Mouse (Mus musculus): Measurements from ENCODE around the gene Olfr410.

Olfr410 gene

DNA sequence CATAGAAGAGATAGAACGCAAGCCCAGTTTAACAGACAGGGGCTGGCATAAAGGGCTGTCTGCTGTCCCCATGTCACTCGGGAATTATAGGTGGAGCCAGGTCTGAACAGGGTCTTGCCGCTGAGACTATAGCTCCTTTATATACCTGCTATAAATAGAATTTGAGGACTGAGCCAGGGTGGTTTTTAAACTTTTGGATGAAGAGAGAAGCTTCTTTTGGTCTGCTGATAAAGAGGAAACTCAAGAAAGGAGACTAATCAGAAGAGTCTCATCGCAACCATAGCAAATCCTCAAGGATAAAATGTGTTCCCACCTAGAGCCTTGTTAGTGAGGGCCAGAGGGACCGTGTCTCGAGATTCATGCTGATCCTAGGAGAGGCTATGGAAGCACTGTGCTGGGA lies at the start of gene Olfr410:
Gene Olfr410, minus strand, starts transcription at position 101 of the 400 bp plus-strand sequence.
- no peak for DNase-seq

DNA sequence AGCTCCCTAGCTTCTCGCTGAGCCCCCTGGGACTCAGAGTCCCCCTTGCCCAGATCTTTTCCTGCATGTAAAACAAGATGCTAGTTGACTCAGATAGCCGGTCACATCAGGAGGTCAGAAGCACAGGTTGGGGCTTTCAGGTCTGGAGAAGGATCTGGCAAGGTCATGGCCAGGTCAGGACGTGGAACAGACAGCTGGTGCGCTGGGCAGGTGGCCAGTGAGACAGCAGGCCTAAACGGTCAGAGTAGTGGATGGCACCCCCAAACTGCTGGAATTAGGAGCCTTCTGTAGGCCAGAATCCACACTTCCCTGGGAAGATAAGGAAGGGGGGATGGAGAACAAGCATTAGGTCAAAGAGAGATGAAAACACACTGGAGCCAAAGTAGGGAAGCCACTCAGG lies 49.4 kb upstream of the Olfr410 start:
- DNase-seq: no peak

GRCm38 (mm10) chr11:74385674-74386073 lies 47.8 kb upstream of the Olfr410 start:
- DNase-seq: no peak

DNA sequence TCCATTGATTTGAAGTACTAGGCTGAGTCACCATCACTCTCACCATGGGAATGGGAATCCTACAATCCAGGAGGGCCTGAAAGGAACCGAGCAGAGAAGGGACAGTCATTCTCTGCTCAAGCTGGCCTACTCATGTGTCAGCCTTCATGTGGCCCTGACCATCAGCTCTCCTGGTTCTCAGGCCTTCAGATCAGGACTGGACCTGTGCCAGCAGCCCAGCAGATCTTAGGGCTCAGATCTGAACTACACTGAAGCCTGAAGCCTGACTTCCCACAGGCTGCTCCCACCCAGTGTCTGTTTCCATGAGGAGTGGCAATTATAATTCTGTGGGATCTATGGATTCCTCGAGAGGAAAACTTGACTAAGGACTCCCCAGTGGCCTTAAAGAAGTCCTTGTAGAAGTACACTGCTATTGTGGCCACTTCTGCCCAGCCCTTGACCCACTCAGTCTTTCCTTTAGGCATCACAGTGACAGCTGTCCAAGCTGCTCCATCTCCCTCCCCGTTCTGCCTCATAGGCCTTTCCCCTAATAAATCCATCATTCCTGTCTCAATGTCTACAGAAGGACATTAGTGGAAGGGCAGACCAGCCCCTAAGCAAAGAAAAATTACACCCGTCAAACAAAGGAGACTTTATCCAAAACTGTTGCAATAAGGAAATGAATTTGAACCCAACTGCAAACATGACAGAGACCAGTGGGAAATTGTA lies 41.5 kb upstream of the Olfr410 start:
- DNase-seq: no peak

- DNase-seq: peak; percentile 75
These were observed 39.0 kb upstream of the Olfr410 start for GRCm38 (mm10) chr11:74376847-74377246.

- peak; percentile 74 for DNase-seq
These were observed 33.7 kb upstream of the Olfr410 start for GRCm38 (mm10) chr11:74371393-74372100.

DNA sequence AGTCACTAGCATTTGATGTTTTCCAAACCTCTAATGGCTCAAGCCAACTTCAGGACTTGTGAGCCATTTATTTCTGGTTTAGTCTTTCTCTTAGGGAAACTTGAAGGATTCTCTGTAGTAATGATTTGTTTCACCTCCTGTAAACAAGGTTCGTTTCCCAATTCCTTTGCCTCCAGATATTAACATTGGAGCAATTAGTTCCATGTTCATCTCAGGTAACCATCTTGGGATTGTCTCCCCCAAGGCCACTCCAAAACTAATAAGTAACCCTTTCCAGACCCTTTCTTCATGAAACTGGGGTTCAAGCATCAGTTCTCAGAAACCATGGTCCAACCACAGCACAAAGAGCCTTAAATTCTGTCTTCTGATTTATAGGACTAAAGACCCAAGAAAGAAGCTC lies 23.9 kb upstream of the Olfr410 start, which contains the start of gene Olfr412:
Gene Olfr412, plus strand, starts transcription at position 301 of the 400 bp plus-strand sequence.
- DNase-seq: no peak

- no peak for DNase-seq
These were observed 14.7 kb upstream of the Olfr410 start, which contains the start of gene Olfr411 for GRCm38 (mm10) chr11:74352550-74352949. Gene Olfr411, minus strand, starts transcription at chr11:74352650.

GRCm38 (mm10) chr11:74328781-74329180 lies 9.1 kb downstream of the Olfr410 start:
- DNase-seq: no peak

DNA sequence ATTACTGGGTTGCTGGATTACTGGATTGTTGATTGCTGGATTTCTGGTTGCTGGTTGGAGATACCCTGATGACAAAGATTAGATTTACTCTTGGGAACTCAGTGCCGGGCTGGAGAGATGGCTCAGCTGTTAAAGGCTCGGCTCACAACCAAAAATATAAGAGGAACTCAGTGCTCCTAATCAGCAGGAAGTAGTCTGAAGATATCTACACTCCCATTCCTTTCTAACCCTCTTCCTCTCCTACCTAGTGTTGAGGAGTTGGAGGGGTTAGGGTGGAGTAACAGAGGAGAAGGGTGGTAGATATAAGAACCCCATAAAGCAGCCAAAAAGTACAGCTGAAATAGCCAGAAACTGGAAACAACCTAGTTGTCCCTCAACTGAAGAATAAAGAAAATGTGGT lies 11.8 kb downstream of the Olfr410 start:
- DNase-seq: no peak

- no peak for DNase-seq
These were observed 50.6 kb downstream of the Olfr410 start for GRCm38 (mm10) chr11:74287256-74287655.

GRCm38 (mm10) chr11:74283436-74283835 lies 54.4 kb downstream of the Olfr410 start, which contains the start of gene Olfr59:
Gene Olfr59, plus strand, starts transcription at chr11:74283736.
- no peak for DNase-seq
